Mouse (Mus musculus) c-Kit-positive CD71-positive TER-119-positive erythroid progenitor cells, embryonic 14.5 days (primary cell): Measurements from ENCODE around the gene Optc.

Experiments
- DNase-seq: peaks from one replicate; pipeline ENCODE4 v3.0.0-alpha.2; 2013; ENCODE audit warnings: low spot score

The Optc gene

GRCm38 (mm10) chr1:133882283-133883217, 25.2 kb downstream of the Optc start:
- DNase-seq, result no peak

GRCm38 (mm10) chr1:133881813-133882212, 26.0 kb downstream of the Optc start:
- no peak for DNase-seq

GRCm38 (mm10) chr1:133878825-133879423, 28.9 kb downstream of the Optc start:
- no peak for DNase-seq

GRCm38 (mm10) chr1:133876936-133877335, 30.9 kb downstream of the Optc start:
- no peak for DNase-seq

GRCm38 (mm10) chr1:133873086-133873813, 34.5 kb downstream of the Optc start:
- DNase-seq, result no peak

- DNase-seq, result no peak
These were observed 36.6 kb downstream of the Optc start for GRCm38 (mm10) chr1:133871241-133871640.

GRCm38 (mm10) chr1:133869221-133869620, 38.6 kb downstream of the Optc start:
- DNase-seq, result no peak

- DNase-seq, result no peak
These were observed 44.4 kb downstream of the Optc start for GRCm38 (mm10) chr1:133863257-133863997.

GRCm38 (mm10) chr1:133861028-133861427, 46.8 kb downstream of the Optc start:
- no peak for DNase-seq

- no peak for DNase-seq
These were observed 47.7 kb downstream of the Optc start for GRCm38 (mm10) chr1:133859821-133860711.

- DNase-seq, result no peak
These were observed 48.5 kb downstream of the Optc start for GRCm38 (mm10) chr1:133859257-133859656.

GRCm38 (mm10) chr1:133857781-133858180, 50.0 kb downstream of the Optc start:
- DNase-seq, result no peak

- no peak for DNase-seq
These were observed 50.6 kb downstream of the Optc start for GRCm38 (mm10) chr1:133857171-133857570.

- no peak for DNase-seq
These were observed 51.1 kb downstream of the Optc start for GRCm38 (mm10) chr1:133856655-133857054.

GRCm38 (mm10) chr1:133856133-133856541, 51.7 kb downstream of the Optc start:
- DNase-seq, result no peak

GRCm38 (mm10) chr1:133855274-133856017, 52.4 kb downstream of the Optc start:
- no peak for DNase-seq

GRCm38 (mm10) chr1:133854421-133855273, 53.2 kb downstream of the Optc start:
- no peak for DNase-seq
